Mouse (Mus musculus) cerebellum, postnatal 14 days (tissue): ENCODE data around the gene Prss8.
"Not testable (repeated sequence)": the region's sequence is repeated elsewhere in the genome, so short reads cannot be mapped to it uniquely, and the experiment has no call there.

Experiments
- DNase-seq, 2 experiments: peaks; one replicate each; pipeline ENCODE4 v3.0.0; 2021; ENCODE audit warnings: mixed read lengths in 2 of 2

Gene Prss8

GRCm38 (mm10) chr7:127927726-127928125, 2.2 kb downstream of the Prss8 start:
- no peak for DNase-seq

- no peak for DNase-seq
Measured at GRCm38 (mm10) chr7:127926846-127927245, 3.1 kb downstream of the Prss8 start.

GRCm38 (mm10) chr7:127926066-127926465, 3.8 kb downstream of the Prss8 start:
- no peak for DNase-seq

- no peak for DNase-seq
Measured at GRCm38 (mm10) chr7:127925252-127925651, 4.7 kb downstream of the Prss8 start.

GRCm38 (mm10) chr7:127923714-127924113, 6.2 kb downstream of the Prss8 start:
- no peak for DNase-seq

GRCm38 (mm10) chr7:127922451-127923275, 7.2 kb downstream of the Prss8 start:
- DNase-seq = no peak

- DNase-seq = peak in 1 of 2 experiments; percentile 40
Measured at GRCm38 (mm10) chr7:127921516-127921915, 8.4 kb downstream of the Prss8 start.

- peak in 1 of 2 experiments; percentile 68 for DNase-seq
Measured at GRCm38 (mm10) chr7:127919290-127919689, 10.6 kb downstream of the Prss8 start.

GRCm38 (mm10) chr7:127918203-127918602, 11.7 kb downstream of the Prss8 start:
- DNase-seq = peak; percentile 56 to 76

GRCm38 (mm10) chr7:127915293-127915692, 14.6 kb downstream of the Prss8 start:
- no peak for DNase-seq

GRCm38 (mm10) chr7:127912938-127913337, 17.0 kb downstream of the Prss8 start:
- no peak for DNase-seq

- DNase-seq = peak; percentile 91 to 92
Measured at GRCm38 (mm10) chr7:127912190-127912871, 17.6 kb downstream of the Prss8 start, which contains the start of gene Kat8. Gene Kat8, plus strand, starts transcription at chr7:127912516.

GRCm38 (mm10) chr7:127908656-127909055, 21.2 kb downstream of the Prss8 start:
- DNase-seq = no peak

- no peak for DNase-seq
Measured at GRCm38 (mm10) chr7:127907939-127908338, 22.0 kb downstream of the Prss8 start.

GRCm38 (mm10) chr7:127903971-127904796, 25.7 kb downstream of the Prss8 start, which contains the start of gene Bckdk:
Gene Bckdk, plus strand, starts transcription at chr7:127904082.
- peak; percentile 84 to 85 for DNase-seq

GRCm38 (mm10) chr7:127901772-127902171, 28.1 kb downstream of the Prss8 start:
- no peak for DNase-seq

GRCm38 (mm10) chr7:127899997-127900396, 29.9 kb downstream of the Prss8 start:
- no peak for DNase-seq

- no peak for DNase-seq
Measured at GRCm38 (mm10) chr7:127898179-127898956, 31.5 kb downstream of the Prss8 start.

- no peak for DNase-seq
Measured at GRCm38 (mm10) chr7:127897542-127897941, 32.4 kb downstream of the Prss8 start.

GRCm38 (mm10) chr7:127896384-127896783, 33.5 kb downstream of the Prss8 start:
- peak; percentile 77 to 90 for DNase-seq

- not testable (repeated sequence) for DNase-seq
Measured at GRCm38 (mm10) chr7:127895891-127896290, 34.0 kb downstream of the Prss8 start.

- DNase-seq = peak; percentile 97
Measured at GRCm38 (mm10) chr7:127895442-127895841, 34.5 kb downstream of the Prss8 start, which contains the start of the genes Gm21974 and Vkorc1. Gene Gm21974, minus strand, starts transcription at chr7:127895454. Gene Vkorc1, minus strand, starts transcription at chr7:127895617.
